Mouse (Mus musculus): ENCODE results near the gene Hoxb4. TPM values are rescaled to one million over a fixed set of nuclear protein-coding genes. Genes with fewer than 3 reads are reported as not detected.

Hoxb4 gene
- polyA plus RNA-seq, 1 experiment: not detected

GRCm38 (mm10) chr11:96353522-96353841 lies 35.4 kb downstream of the Hoxb4 start:
- Histone ChIP-seq H3K27ac (ENCODE audit: insufficient read depth, low read depth, low read length) (no peak overlapping the region), H3K4me3 (ENCODE audit: insufficient read depth, low read depth, low read length) (no peak overlapping the region)
- WGBS: 3% methylated on average over 14 of the region's 14 CpGs

DNA sequence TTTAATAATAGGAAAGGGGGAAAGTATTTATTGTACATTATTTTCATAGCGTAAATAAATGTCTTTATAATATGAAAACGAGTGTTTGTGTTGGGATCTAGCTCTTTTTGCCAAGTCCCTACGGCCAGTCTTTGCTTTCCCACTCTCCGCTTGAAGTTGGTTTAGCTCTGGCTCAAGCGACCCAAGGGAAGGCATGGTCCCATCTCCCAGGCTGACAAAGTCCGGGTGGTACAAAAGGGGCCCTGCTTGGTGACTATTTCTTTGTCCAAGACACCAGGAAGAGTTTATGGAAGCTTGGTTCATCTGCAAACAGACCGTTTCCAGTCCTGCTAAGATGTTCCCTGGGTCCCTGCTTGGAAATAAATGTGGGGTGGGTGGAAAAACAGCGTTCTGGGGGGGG lies 35.9 kb downstream of the Hoxb4 start:
- Histone ChIP-seq H3K4me1 (ENCODE audit: control insufficient read depth, insufficient read depth, low read length) (no peaks in the 10 kb centered on the region), H3K27ac (ENCODE audit: insufficient read depth, low read depth, low read length) (no peak overlapping the region), H3K4me3 (ENCODE audit: insufficient read depth, low read depth, low read length) (no peak overlapping the region)
- TF ChIP-seq POLR2A (IDR thresholded peaks at IDR 0.05; ENCODE audit: insufficient read depth, low read depth, low read length): no peak
- TF ChIP-seq CTCF (IDR thresholded peaks at IDR 0.05; ENCODE audit: insufficient read depth, low read depth, low read length): no peak
- WGBS: 15% methylated on average over 8 of the region's 8 CpGs

More at GRCm38 (mm10) chr11:96353522-96353841, 35.4 kb downstream of the Hoxb4 start:
- TF ChIP-seq CTCF (IDR thresholded peaks at IDR 0.05; ENCODE audit: insufficient read depth, low read depth, low read length) (no peak), POLR2A (IDR thresholded peaks at IDR 0.05; ENCODE audit: insufficient read depth, low read depth, low read length) (no peak)
- H3K4me1 ChIP-seq (ENCODE audit: control insufficient read depth, insufficient read depth, low read length): no peaks in the 10 kb centered on the region

- no peaks in the 10 kb centered on the region for H3K4me1 ChIP-seq (ENCODE audit: control insufficient read depth, insufficient read depth, low read length)
- no peak overlapping the region for H3K27ac ChIP-seq (ENCODE audit: insufficient read depth, low read depth, low read length)
- H3K4me3 ChIP-seq (ENCODE audit: insufficient read depth, low read depth, low read length): no peak overlapping the region
- TF ChIP-seq CTCF (IDR thresholded peaks at IDR 0.05; ENCODE audit: insufficient read depth, low read depth, low read length) (no peak), POLR2A (IDR thresholded peaks at IDR 0.05; ENCODE audit: insufficient read depth, low read depth, low read length) (no peak)
- 3% methylated on average over 25 of the region's 25 CpGs for WGBS
These were observed 36.3 kb downstream of the Hoxb4 start for GRCm38 (mm10) chr11:96354376-96354775.

DNA sequence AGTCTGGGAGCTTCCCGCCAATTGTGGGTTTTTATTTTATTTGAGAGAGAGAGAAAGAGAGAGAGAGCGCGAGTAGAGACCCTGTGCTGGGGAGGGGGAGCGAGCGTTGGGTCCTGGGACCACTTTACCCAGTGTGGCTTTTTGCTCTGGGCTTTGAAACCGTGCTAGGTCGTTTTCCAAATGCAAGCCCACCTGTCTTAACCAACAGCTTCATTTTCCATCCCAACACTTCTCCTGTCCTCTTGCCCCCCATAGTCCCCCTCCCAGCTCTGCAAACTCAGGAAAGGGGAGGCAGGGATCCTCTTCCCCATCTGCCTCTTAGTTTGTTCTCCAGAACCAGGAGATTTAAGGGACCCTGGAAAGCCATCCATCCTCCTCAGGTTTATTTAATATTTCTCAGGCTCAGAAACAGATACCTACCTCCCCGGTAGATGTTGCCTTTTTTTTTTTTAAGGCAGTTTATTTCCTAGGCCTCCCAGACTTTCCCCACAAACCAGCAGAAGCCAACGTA lies 36.8 kb downstream of the Hoxb4 start:
- Histone ChIP-seq H3K4me3 (ENCODE audit: insufficient read depth, low read depth, low read length) (no peak overlapping the region), H3K27ac (ENCODE audit: insufficient read depth, low read depth, low read length) (no peak overlapping the region), H3K4me1 (ENCODE audit: control insufficient read depth, insufficient read depth, low read length) (no peaks in the 10 kb centered on the region)
- no peak for TF ChIP-seq CTCF (IDR thresholded peaks at IDR 0.05; ENCODE audit: insufficient read depth, low read depth, low read length)
- no peak for TF ChIP-seq POLR2A (IDR thresholded peaks at IDR 0.05; ENCODE audit: insufficient read depth, low read depth, low read length)
- 3% methylated on average over 9 of the region's 9 CpGs for WGBS

- Histone ChIP-seq H3K4me1 (ENCODE audit: control insufficient read depth, insufficient read depth, low read length) (0 out of 2 replicates have a peak, but pooled peaks cover 3% of the 10 kb centered on the region), H3K4me3 (ENCODE audit: insufficient read depth, low read depth, low read length) (no peak overlapping the region), H3K27ac (ENCODE audit: insufficient read depth, low read depth, low read length) (no peak overlapping the region)
- no peak for TF ChIP-seq POLR2A (IDR thresholded peaks at IDR 0.05; ENCODE audit: insufficient read depth, low read depth, low read length)
- TF ChIP-seq CTCF (IDR thresholded peaks at IDR 0.05; ENCODE audit: insufficient read depth, low read depth, low read length): no peak
- WGBS: 5% methylated on average over 5 of the region's 5 CpGs
These were observed 45.7 kb downstream of the Hoxb4 start for GRCm38 (mm10) chr11:96363807-96364206.

DNA sequence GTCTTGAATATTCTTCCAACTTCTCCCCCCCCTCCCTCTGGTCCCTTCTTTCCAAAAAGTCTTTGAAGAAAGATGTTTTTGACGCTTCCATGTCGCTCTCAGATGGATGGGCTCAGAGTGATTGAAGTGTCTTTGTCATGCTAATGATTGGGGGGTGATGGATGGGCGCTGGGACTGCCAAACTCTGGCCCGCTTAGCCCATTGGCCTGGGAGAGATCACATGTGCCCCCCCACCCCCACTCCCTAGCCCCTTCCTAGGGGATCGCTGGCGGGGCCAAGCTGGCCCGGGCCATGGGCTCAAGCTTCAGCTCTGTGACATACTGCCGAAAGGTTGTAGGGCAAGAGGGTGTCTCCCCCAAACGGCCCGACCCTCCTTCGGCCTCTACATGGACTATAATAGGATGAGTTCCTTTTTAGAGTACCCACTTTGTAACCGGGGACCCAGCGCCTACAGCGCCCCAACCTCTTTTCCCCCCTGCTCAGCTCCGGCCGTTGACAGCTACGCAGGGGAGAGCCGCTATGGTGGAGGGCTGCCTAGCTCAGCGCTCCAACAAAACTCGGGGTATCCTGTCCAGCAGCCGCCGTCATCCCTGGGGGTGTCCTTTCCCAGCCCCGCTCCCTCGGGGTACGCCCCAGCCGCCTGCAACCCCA lies 47.5 kb downstream of the Hoxb4 start, which contains the start of gene Hoxb1:
Gene Hoxb1 (plus strand): TSS at position 312 of the 651 bp plus-strand sequence.
- H3K27ac ChIP-seq (ENCODE audit: insufficient read depth, low read depth, low read length): no peak within 1 kb of the TSS
- WGBS: 3% methylated on average over 26 of the region's 26 CpGs
- TF ChIP-seq POLR2A (IDR thresholded peaks at IDR 0.05; ENCODE audit: insufficient read depth, low read depth, low read length) (no peak), CTCF (IDR thresholded peaks at IDR 0.05; ENCODE audit: insufficient read depth, low read depth, low read length) (no peak)
- 0 out of 2 replicates have a peak, but pooled peaks cover 3% of the 10 kb centered on the region for H3K4me1 ChIP-seq (ENCODE audit: control insufficient read depth, insufficient read depth, low read length)
- H3K4me3 ChIP-seq (ENCODE audit: insufficient read depth, low read depth, low read length): no peak within 1 kb of the TSS

DNA sequence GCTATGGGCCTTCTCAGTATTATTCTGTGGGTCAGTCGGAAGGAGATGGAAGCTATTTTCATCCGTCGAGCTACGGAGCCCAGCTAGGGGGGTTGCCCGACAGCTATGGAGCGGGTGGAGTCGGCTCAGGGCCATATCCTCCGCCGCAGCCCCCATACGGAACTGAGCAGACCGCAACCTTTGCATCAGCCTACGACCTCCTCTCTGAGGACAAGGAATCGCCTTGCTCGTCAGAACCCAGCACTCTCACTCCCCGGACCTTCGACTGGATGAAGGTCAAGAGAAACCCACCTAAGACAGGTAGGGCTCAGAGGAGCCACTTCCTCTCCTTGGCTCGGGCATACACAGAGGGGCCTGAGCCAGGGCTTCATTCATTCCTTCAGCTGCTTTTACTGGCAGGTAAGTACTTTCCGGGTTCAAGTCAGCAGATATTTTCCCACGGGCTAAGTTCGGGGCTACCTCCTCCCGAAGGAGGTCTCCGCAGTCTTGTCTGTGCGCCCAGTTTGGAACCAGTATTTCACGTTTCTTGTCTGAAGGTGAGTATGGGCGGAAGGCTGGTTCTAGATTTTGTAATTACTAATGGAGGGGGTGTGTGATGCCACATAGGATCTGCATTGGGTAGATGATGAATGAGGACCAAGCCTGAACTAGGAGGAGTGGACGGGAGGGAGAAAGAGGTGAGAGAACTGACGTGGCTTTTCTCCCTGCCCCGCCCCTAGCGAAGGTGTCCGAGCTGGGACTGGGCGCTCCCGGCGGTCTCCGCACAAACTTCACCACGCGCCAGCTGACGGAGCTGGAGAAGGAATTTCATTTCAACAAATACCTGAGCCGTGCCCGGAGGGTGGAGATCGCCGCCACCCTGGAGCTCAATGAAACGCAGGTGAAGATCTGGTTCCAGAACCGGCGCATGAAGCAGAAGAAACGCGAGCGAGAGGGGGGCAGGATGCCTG lies 48.3 kb downstream of the Hoxb4 start:
- Histone ChIP-seq H3K4me3 (ENCODE audit: insufficient read depth, low read depth, low read length) (no peak overlapping the region), H3K27ac (ENCODE audit: insufficient read depth, low read depth, low read length) (no peak overlapping the region), H3K4me1 (ENCODE audit: control insufficient read depth, insufficient read depth, low read length) (0 out of 2 replicates have a peak, but pooled peaks cover 3% of the 10 kb centered on the region)
- WGBS: 3% methylated on average over 47 of the region's 47 CpGs
- TF ChIP-seq POLR2A (IDR thresholded peaks at IDR 0.05; ENCODE audit: insufficient read depth, low read depth, low read length) (no peak), CTCF (IDR thresholded peaks at IDR 0.05; ENCODE audit: insufficient read depth, low read depth, low read length) (no peak)

- no peak overlapping the region for H3K4me3 ChIP-seq (ENCODE audit: insufficient read depth, low read depth, low read length)
- WGBS: 11% methylated on average over 6 of the region's 6 CpGs
- H3K4me1 ChIP-seq (ENCODE audit: control insufficient read depth, insufficient read depth, low read length): 0 out of 2 replicates have a peak, but pooled peaks cover 3% of the 10 kb centered on the region
- no peak overlapping the region for H3K27ac ChIP-seq (ENCODE audit: insufficient read depth, low read depth, low read length)
- TF ChIP-seq POLR2A (IDR thresholded peaks at IDR 0.05; ENCODE audit: insufficient read depth, low read depth, low read length) (no peak), CTCF (IDR thresholded peaks at IDR 0.05; ENCODE audit: insufficient read depth, low read depth, low read length) (no peak)
These were observed 49.1 kb downstream of the Hoxb4 start for GRCm38 (mm10) chr11:96367141-96367540.

DNA sequence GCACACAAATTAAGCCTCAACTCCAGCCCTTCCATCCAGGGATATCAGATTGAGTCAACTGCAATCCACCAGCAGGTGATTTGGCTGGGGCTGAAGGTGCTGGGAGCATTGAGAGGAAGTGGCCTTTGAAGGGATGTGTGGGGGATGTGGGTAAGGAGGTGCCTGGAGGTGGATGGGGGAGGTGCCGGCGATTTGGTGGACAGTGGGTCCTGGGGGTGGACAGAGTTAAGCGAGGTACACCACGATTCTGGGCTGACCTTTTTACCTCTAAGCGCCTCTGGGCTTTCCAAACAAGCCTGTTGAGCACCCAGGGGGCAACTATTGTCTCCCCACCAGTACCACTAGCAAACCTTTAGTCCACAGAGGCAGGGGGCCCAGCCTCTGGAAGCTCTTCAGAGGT lies 50.6 kb downstream of the Hoxb4 start:
- no peak for TF ChIP-seq CTCF (IDR thresholded peaks at IDR 0.05; ENCODE audit: insufficient read depth, low read depth, low read length)
- no peak for TF ChIP-seq POLR2A (IDR thresholded peaks at IDR 0.05; ENCODE audit: insufficient read depth, low read depth, low read length)
- H3K27ac ChIP-seq (ENCODE audit: insufficient read depth, low read depth, low read length): no peak overlapping the region
- 5% methylated on average over 5 of the region's 5 CpGs for WGBS
- H3K4me3 ChIP-seq (ENCODE audit: insufficient read depth, low read depth, low read length): no peak overlapping the region
- 0 out of 2 replicates have a peak, but pooled peaks cover 3% of the 10 kb centered on the region for H3K4me1 ChIP-seq (ENCODE audit: control insufficient read depth, insufficient read depth, low read length)

Data from olfactory bulb, adult 2 months (tissue).